Mouse (Mus musculus): ENCODE data around the gene Nop53. TPM values are rescaled to one million over a fixed set of nuclear protein-coding genes. Genes with fewer than 3 reads are reported as not detected.
"Not testable (repeated sequence)": the region's sequence is repeated elsewhere in the genome, so short reads cannot be mapped to it uniquely, and the experiment has no call there.

The Nop53 gene
- polyA plus RNA-seq, 1 experiment from 2014 or later, result 99.9 TPM

DNA sequence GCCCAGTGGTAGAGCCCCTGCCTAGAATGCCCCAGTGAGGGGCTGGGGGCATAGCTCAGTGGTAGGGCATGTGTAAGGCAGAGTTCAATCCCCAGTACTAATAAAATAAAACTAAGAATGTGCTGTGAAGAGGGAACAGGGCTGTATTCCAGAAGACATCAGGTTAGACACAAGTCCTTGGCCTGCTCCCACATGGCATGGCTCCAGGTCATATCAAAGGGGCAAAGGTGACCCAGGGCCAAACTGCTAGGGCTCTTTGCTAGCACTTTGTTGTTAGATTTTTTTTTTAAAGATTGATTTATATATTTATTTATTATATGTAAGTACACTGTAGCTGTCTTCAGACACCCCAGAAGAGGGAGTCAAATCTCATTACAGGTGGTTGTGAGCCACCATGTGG is 27.5 kb downstream of the Nop53 start:
- H3K27ac ChIP-seq (ENCODE audit: low read depth, low read length), result no peak overlapping the region
- H3K9me3 ChIP-seq (ENCODE audit: control insufficient read depth, low read length), result no peaks in the 10 kb centered on the region
- H3K4me1 ChIP-seq (ENCODE audit: control insufficient read depth, insufficient read depth, low read length), result peaks cover 12% of the 10 kb centered on the region; the same call in 1 of the 2 replicates
- H3K4me3 ChIP-seq (ENCODE audit: low read depth, low read length), result no peak overlapping the region
- no peak overlapping the region for H3K9ac ChIP-seq (replicated peaks; ENCODE audit: low read depth, low read length)
- peaks cover 10% of the 10 kb centered on the region for H3K36me3 ChIP-seq (ENCODE audit: control insufficient read depth, insufficient read depth, low read length)
- H3K4me2 ChIP-seq (ENCODE audit: low read depth, low read length), result no peak overlapping the region
- ATAC-seq (ENCODE audit: low read depth), result no peak
- H3K27me3 ChIP-seq (ENCODE audit: control insufficient read depth, insufficient read depth, low read length), result no peaks in the 10 kb centered on the region

DNA sequence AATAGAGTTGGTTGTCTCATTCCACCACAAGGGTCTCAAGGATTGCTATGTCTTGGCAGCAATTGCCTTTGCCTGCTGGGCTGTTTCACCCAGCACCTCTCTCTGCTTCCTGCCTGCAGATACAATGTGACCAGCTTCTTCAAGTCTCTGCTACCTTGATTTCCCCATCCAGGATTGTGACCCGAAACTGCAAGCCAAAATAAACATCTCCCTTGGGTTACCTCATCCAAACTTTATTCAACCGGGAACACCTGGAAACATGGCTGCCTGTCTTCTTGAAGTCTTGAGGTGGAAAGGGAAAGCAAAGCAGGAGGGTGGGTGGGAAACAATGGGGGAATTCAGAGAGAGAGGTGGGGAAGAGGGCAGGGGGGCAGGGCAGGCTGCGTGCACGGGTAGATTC is 28.9 kb downstream of the Nop53 start:
- 87% methylated on average over 4 of the region's 4 CpGs for WGBS
- Histone ChIP-seq H3K4me3 (ENCODE audit: low read depth, low read length) (no peak overlapping the region), H3K4me2 (ENCODE audit: low read depth, low read length) (no peak overlapping the region), H3K27me3 (ENCODE audit: control insufficient read depth, insufficient read depth, low read length) (no peaks in the 10 kb centered on the region), H3K9ac (replicated peaks; ENCODE audit: low read depth, low read length) (no peak overlapping the region), H3K27ac (ENCODE audit: low read depth, low read length) (no peak overlapping the region), H3K36me3 (ENCODE audit: control insufficient read depth, insufficient read depth, low read length) (peaks cover 10% of the 10 kb centered on the region), H3K9me3 (ENCODE audit: control insufficient read depth, low read length) (no peaks in the 10 kb centered on the region), H3K4me1 (ENCODE audit: control insufficient read depth, insufficient read depth, low read length) (peaks cover 12% of the 10 kb centered on the region; the same call in 1 of the 2 replicates)
- no peak for ATAC-seq (ENCODE audit: low read depth)

DNA sequence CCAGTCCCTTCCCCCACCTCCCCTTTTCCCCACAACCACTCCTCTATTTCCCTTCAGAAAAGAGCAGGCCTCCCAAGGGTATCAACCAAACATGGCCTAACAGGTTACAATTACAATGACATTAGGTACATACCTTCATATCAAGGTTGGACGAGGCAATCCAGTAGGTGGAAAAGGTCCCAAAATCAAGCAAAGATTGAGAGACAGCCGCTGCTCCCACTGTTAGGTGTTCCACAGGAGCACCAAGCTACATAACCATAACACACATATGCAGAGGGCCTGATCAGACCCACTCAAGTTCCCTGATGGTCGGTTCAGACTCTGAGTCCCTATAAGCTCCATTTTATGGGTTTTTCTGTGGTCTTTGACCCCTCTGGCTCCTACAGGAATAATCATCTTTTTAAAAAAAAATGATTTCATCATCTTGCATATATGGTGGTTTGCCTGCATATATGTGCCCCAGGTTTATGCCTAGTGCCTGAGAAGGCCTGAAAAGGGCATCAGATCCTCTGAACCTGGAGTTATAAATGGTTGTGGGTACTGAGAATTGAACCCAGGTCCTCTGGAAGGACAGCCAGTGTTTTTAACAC is 29.6 kb downstream of the Nop53 start:
- ATAC-seq (ENCODE audit: low read depth), result no peak
- Histone ChIP-seq H3K4me2 (ENCODE audit: low read depth, low read length) (no peak overlapping the region), H3K4me3 (ENCODE audit: low read depth, low read length) (no peak overlapping the region), H3K9ac (replicated peaks; ENCODE audit: low read depth, low read length) (no peak overlapping the region), H3K4me1 (ENCODE audit: control insufficient read depth, insufficient read depth, low read length) (peaks cover 12% of the 10 kb centered on the region; the same call in 1 of the 2 replicates), H3K9me3 (ENCODE audit: control insufficient read depth, low read length) (no peaks in the 10 kb centered on the region), H3K27me3 (ENCODE audit: control insufficient read depth, insufficient read depth, low read length) (no peaks in the 10 kb centered on the region), H3K27ac (ENCODE audit: low read depth, low read length) (no peak overlapping the region), H3K36me3 (ENCODE audit: control insufficient read depth, insufficient read depth, low read length) (peaks cover 10% of the 10 kb centered on the region)
- WGBS, result 80% methylated on average over 3 of the region's 3 CpGs

DNA sequence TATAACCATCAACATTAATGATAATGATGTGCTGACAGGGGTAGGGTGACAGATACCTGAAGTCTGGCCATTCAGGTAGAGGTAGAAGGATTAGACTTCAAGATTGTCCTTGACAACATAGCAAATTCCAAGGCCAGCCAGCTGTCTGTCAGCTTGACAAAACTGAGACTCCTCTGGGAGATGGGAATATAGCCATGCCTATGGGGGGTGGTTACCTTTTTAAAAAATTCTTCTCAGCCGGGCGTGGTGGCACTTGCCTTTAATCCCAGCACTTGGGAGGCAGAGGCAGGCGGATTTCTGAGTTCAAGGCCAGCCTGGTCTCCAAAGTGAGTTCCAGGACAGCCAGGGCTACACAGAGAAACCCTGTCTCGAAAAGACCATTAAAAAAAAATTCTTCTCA is 30.2 kb downstream of the Nop53 start:
- not testable (repeated sequence) for H3K36me3 ChIP-seq (ENCODE audit: control insufficient read depth, insufficient read depth, low read length); H3K4me1 ChIP-seq (ENCODE audit: control insufficient read depth, insufficient read depth, low read length); H3K9me3 ChIP-seq (ENCODE audit: control insufficient read depth, low read length); H3K9ac ChIP-seq (replicated peaks; ENCODE audit: low read depth, low read length); H3K4me3 ChIP-seq (ENCODE audit: low read depth, low read length); H3K27me3 ChIP-seq (ENCODE audit: control insufficient read depth, insufficient read depth, low read length); H3K27ac ChIP-seq (ENCODE audit: low read depth, low read length); H3K4me2 ChIP-seq (ENCODE audit: low read depth, low read length); ATAC-seq (ENCODE audit: low read depth)
- 91% methylated on average over 4 of the region's 4 CpGs for WGBS

DNA sequence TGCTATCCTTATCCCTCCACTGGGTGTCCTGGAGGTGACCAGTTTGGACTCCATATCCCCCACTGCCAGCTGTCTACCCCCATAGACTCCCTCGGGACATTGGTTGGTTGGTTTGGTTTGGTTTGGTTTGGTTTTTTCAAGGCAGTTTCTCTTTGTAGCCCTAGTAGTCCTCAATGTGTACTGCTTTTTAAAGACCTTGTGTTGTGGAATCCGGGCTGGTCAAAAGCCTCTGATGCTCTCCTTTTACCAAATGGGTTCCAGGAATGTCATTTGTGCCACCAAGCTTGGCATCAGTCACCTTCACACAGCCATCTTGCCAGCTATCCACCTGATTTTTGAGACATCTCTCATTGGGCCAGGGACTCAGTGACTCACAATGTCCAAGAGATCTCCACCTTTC is 31.1 kb downstream of the Nop53 start:
- Histone ChIP-seq H3K4me1 (ENCODE audit: control insufficient read depth, insufficient read depth, low read length) (no peaks in the 10 kb centered on the region), H3K4me3 (ENCODE audit: low read depth, low read length) (no peak overlapping the region), H3K9ac (replicated peaks; ENCODE audit: low read depth, low read length) (no peak overlapping the region), H3K36me3 (ENCODE audit: control insufficient read depth, insufficient read depth, low read length) (peaks cover 9% of the 10 kb centered on the region), H3K4me2 (ENCODE audit: low read depth, low read length) (no peak overlapping the region), H3K9me3 (ENCODE audit: control insufficient read depth, low read length) (no peaks in the 10 kb centered on the region), H3K27me3 (ENCODE audit: control insufficient read depth, insufficient read depth, low read length) (no peaks in the 10 kb centered on the region), H3K27ac (ENCODE audit: low read depth, low read length) (no peak overlapping the region)
- ATAC-seq (ENCODE audit: low read depth), result no peak
- WGBS, result 90% methylated on average over 2 of the region's 2 CpGs

DNA sequence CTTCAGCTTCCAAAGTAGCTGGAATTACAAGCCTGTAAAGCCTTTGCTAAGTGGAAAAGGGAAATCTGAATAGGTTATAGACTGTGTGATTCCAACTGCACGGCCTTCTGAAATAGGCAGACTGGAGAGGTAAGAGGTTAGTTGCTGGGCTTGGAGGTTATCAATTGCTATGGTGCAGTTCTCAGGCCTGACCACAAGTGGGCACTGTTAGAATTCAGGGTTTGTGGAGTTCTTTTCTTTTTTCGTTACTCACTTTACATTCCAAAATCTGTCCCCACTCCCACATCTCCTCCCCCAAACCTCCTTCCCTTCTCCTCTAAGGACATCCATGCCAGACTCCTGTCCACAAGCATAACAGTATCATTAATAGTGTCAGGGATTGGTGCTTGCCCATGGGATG is 31.6 kb downstream of the Nop53 start:
- H3K27me3 ChIP-seq (ENCODE audit: control insufficient read depth, insufficient read depth, low read length), result no peaks in the 10 kb centered on the region
- no peak overlapping the region for H3K27ac ChIP-seq (ENCODE audit: low read depth, low read length)
- peaks cover 4% of the 10 kb centered on the region; the same call in 1 of the 2 replicates for H3K36me3 ChIP-seq (ENCODE audit: control insufficient read depth, insufficient read depth, low read length)
- H3K4me1 ChIP-seq (ENCODE audit: control insufficient read depth, insufficient read depth, low read length), result no peaks in the 10 kb centered on the region
- H3K4me2 ChIP-seq (ENCODE audit: low read depth, low read length), result no peak overlapping the region
- no peak for ATAC-seq (ENCODE audit: low read depth)
- 49% methylated on average over 2 of the region's 2 CpGs for WGBS
- H3K9ac ChIP-seq (replicated peaks; ENCODE audit: low read depth, low read length), result no peak overlapping the region
- no peaks in the 10 kb centered on the region for H3K9me3 ChIP-seq (ENCODE audit: control insufficient read depth, low read length)
- H3K4me3 ChIP-seq (ENCODE audit: low read depth, low read length), result no peak overlapping the region

DNA sequence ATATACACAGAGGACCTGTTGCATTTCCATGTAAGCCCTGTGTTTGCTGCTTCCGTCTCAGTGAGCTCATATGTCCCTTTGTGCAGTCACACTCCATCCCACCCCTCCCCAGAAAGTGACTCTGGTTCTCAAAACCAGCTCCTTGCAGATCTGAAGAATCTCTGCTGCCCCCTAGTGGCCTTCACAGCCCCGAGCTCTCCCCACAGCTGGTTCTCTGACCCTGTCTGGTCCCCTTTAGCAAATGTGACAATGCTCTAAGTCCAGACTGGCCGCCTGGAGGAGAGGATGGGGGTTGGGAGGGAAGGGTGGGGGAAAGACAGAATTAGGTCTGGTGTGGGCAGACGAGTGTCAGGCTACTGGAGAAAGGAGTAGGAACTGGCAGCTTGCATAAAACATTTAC is 33.7 kb downstream of the Nop53 start:
- H3K9ac ChIP-seq (replicated peaks; ENCODE audit: low read depth, low read length), result no peak overlapping the region
- H3K36me3 ChIP-seq (ENCODE audit: control insufficient read depth, insufficient read depth, low read length), result no peaks in the 10 kb centered on the region
- 1% methylated on average over 4 of the region's 4 CpGs for WGBS
- peak; percentile 65; the same call in 1 of the 2 replicates for ATAC-seq (ENCODE audit: low read depth)
- H3K27ac ChIP-seq (ENCODE audit: low read depth, low read length), result no peak overlapping the region
- no peak overlapping the region for H3K4me3 ChIP-seq (ENCODE audit: low read depth, low read length)
- H3K4me1 ChIP-seq (ENCODE audit: control insufficient read depth, insufficient read depth, low read length), result no peaks in the 10 kb centered on the region
- no peak overlapping the region for H3K4me2 ChIP-seq (ENCODE audit: low read depth, low read length)
- H3K27me3 ChIP-seq (ENCODE audit: control insufficient read depth, insufficient read depth, low read length), result no peaks in the 10 kb centered on the region
- no peaks in the 10 kb centered on the region for H3K9me3 ChIP-seq (ENCODE audit: control insufficient read depth, low read length)

DNA sequence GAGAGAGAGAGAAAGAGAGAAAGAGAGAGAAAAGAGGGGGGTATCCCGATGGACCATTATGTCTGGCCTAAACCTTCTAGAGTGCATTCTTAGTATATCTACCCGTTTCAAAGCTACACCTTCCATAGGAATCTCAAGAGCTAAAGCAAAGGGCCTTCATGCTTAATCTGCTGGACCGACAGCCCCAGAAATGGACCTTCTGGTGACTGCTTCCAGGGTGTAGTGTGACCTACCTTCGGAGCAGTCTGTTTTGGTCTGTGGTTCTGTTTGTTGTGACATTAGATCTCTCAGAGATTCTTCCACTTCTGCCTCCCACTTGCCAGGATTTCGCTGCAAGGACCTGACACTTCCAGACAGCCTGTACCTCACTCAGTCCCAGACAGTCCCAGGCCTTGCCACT is 35.4 kb downstream of the Nop53 start:
- Histone ChIP-seq H3K9ac (replicated peaks; ENCODE audit: low read depth, low read length) (no peak overlapping the region), H3K9me3 (ENCODE audit: control insufficient read depth, low read length) (no peaks in the 10 kb centered on the region), H3K27ac (ENCODE audit: low read depth, low read length) (no peak overlapping the region), H3K4me1 (ENCODE audit: control insufficient read depth, insufficient read depth, low read length) (no peaks in the 10 kb centered on the region), H3K27me3 (ENCODE audit: control insufficient read depth, insufficient read depth, low read length) (no peaks in the 10 kb centered on the region), H3K36me3 (ENCODE audit: control insufficient read depth, insufficient read depth, low read length) (no peaks in the 10 kb centered on the region), H3K4me3 (ENCODE audit: low read depth, low read length) (no peak overlapping the region), H3K4me2 (ENCODE audit: low read depth, low read length) (no peak overlapping the region)
- no peak for ATAC-seq (ENCODE audit: low read depth)
- WGBS, result 87% methylated on average over 5 of the region's 5 CpGs

DNA sequence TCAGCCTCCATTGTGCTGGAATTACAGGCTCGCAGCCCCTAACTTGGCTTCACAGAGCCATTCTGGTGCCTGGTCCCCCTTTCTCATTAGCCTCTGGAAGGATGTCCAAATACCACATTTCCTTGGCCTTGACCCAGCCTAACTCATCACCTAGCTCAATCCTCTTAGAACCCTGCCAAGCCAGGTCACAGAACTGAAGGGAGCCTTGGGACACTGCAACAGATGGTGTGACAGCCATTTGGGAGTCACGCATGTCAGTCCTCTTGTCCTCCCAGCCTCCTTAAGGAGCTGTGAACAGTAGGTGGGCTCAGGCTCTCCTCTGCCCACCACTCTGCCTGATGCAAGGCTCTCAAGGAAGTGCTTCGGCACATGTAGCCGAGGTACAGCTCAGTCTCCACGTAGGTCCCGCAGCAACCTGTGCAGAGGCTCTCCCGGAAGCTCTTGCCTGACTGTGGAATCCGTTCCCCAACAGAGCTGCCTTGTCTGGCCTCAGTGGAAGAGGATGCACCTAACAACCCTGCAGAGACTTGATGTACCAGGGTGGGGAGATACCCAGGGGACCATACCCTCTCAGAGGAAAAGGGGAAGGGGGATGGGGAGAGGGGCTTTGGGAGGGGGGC is 37.8 kb downstream of the Nop53 start:
- Histone ChIP-seq H3K27me3 (ENCODE audit: control insufficient read depth, insufficient read depth, low read length) (no peaks in the 10 kb centered on the region), H3K9me3 (ENCODE audit: control insufficient read depth, low read length) (no peaks in the 10 kb centered on the region), H3K4me2 (ENCODE audit: low read depth, low read length) (no peak overlapping the region), H3K4me1 (ENCODE audit: control insufficient read depth, insufficient read depth, low read length) (no peaks in the 10 kb centered on the region), H3K27ac (ENCODE audit: low read depth, low read length) (no peak overlapping the region), H3K4me3 (ENCODE audit: low read depth, low read length) (no peak overlapping the region), H3K36me3 (ENCODE audit: control insufficient read depth, insufficient read depth, low read length) (no peaks in the 10 kb centered on the region), H3K9ac (replicated peaks; ENCODE audit: low read depth, low read length) (no peak overlapping the region)
- ATAC-seq (ENCODE audit: low read depth), result no peak
- WGBS, result 80% methylated on average over 8 of the region's 8 CpGs
